ENCODE assay signal across 12 mouse cellular contexts in genomic region chr10:24591741-24592140, GRCm38 (mm10). TPM values are rescaled to one million over a fixed set of nuclear protein-coding genes. Genes with fewer than 3 reads are reported as not detected.
DNase-seq lines count a peak whose midpoint lies in the region; ATAC-seq and TF ChIP-seq lines count a peak whose summit lies in the region.
"Had no signal": no experiment of that assay in that cellular context is flagged by ENCODE, and none has a peak within 500 bp of the region (broad histone marks: within the 10 kb centered on the region; RNA-seq: fewer than 3 reads in every experiment).

No protein-coding gene starts in this region.

- no peak overlapping the region for H3K9ac ChIP-seq in heart, embryonic 13.5 days
- H3K9ac ChIP-seq in stomach, embryonic 15.5 days: no peak overlapping the region
- H3K9ac ChIP-seq in stomach, postnatal 0 days (ENCODE audit: low read length): no peak overlapping the region
- H3K9ac ChIP-seq: embryonic facial prominence, embryonic 12.5 days; hindbrain, embryonic 12.5 days had no signal

- peak overlapping the region; percentile 45 for H3K27ac ChIP-seq in heart, embryonic 13.5 days (replicated peaks)
- peak overlapping the region; percentile 13; the same call in 1 of the 2 replicates for H3K27ac ChIP-seq in stomach, embryonic 15.5 days
- H3K27ac ChIP-seq in stomach, postnatal 0 days (replicated peaks): no peak overlapping the region
- H3K27ac ChIP-seq: embryonic facial prominence, embryonic 12.5 days; hindbrain, embryonic 12.5 days had no signal

- no peak for TF ChIP-seq EP300 in stomach, postnatal 0 days (optimal IDR thresholded peaks at IDR 0.05)

- H3K4me3 ChIP-seq in heart, embryonic 13.5 days: no peak overlapping the region
- no peak overlapping the region for H3K4me3 ChIP-seq in stomach, embryonic 15.5 days (replicated peaks)
- no peak overlapping the region for H3K4me3 ChIP-seq in stomach, postnatal 0 days (ENCODE audit: low read depth, low read length)
- H3K4me3 ChIP-seq: embryonic facial prominence, embryonic 12.5 days; hindbrain, embryonic 12.5 days had no signal

- H3K4me2 ChIP-seq in heart, embryonic 13.5 days: no peak overlapping the region
- H3K4me2 ChIP-seq in stomach, embryonic 15.5 days: no peak overlapping the region
- no peak overlapping the region for H3K4me2 ChIP-seq in stomach, postnatal 0 days (replicated peaks; ENCODE audit: low read depth)
- H3K4me2 ChIP-seq: embryonic facial prominence, embryonic 12.5 days; hindbrain, embryonic 12.5 days had no signal

- DNase-seq in heart, postnatal 4 days: no peak
- DNase-seq in stomach, postnatal 0 days (ENCODE audit: low spot score): no peak
- no peak for DNase-seq in frontal cortex, postnatal 25 days (ENCODE audit: low spot score in 2 of 2)
- DNase-seq in gastrocnemius, postnatal 10 days: no peak

- no peaks in the 10 kb centered on the region for H3K27me3 ChIP-seq in heart, embryonic 13.5 days (replicated peaks)
- H3K27me3 ChIP-seq in stomach, embryonic 15.5 days (replicated peaks): no peaks in the 10 kb centered on the region
- no peaks in the 10 kb centered on the region for H3K27me3 ChIP-seq in stomach, postnatal 0 days (ENCODE audit: control insufficient read depth, insufficient read depth, low read length)
- H3K27me3 ChIP-seq: embryonic facial prominence, embryonic 12.5 days had no signal

- peaks cover 52% of the 10 kb centered on the region for H3K4me1 ChIP-seq in heart, embryonic 13.5 days
- H3K4me1 ChIP-seq in stomach, embryonic 15.5 days: peaks cover 10% of the 10 kb centered on the region; the same call in 1 of the 2 replicates
- H3K4me1 ChIP-seq in stomach, postnatal 0 days (replicated peaks; ENCODE audit: control insufficient read depth, insufficient read depth): no peaks in the 10 kb centered on the region; the same call in 1 of the 2 replicates

- 0 out of 2 replicates have a peak, but pooled peaks cover under 1% of the 10 kb centered on the region for H3K36me3 ChIP-seq in heart, embryonic 13.5 days
- no peaks in the 10 kb centered on the region for H3K36me3 ChIP-seq in stomach, embryonic 15.5 days
- H3K36me3 ChIP-seq in stomach, postnatal 0 days (ENCODE audit: control insufficient read depth, insufficient read depth, low read length): no peaks in the 10 kb centered on the region
- H3K36me3 ChIP-seq: embryonic facial prominence, embryonic 12.5 days; G1E; hindbrain, embryonic 12.5 days had no signal

- no peak for TF ChIP-seq CTCF in stomach, postnatal 0 days (IDR thresholded peaks at IDR 0.05; ENCODE audit: low read depth)

- 72% methylated on average over 5 of the region's 5 CpGs for WGBS in heart, embryonic 13.5 days
- WGBS in stomach, embryonic 15.5 days: 70% methylated on average over 5 of the region's 5 CpGs
- WGBS in stomach, postnatal 0 days: 59% methylated on average over 5 of the region's 5 CpGs

- no peak for ATAC-seq in heart, embryonic 13.5 days (ENCODE audit: extremely low read depth, insufficient number of reproducible peaks, low FRiP score, low TSS enrichment)
- no peak for ATAC-seq in stomach, embryonic 15.5 days (ENCODE audit: insufficient read depth, low FRiP score, low read depth)
- no peak for ATAC-seq in stomach, postnatal 0 days (ENCODE audit: low FRiP score, low TSS enrichment)
- peak; percentile 64 for ATAC-seq in common myeloid progenitor, adult 5-6 weeks (replicated peaks; ENCODE audit: low read depth, poor library complexity, severe bottlenecking)
- ATAC-seq in megakaryocyte progenitor cell, adult 5-6 weeks (replicated peaks; ENCODE audit: poor library complexity): peak; percentile 63

- H3K9me3 ChIP-seq in heart, embryonic 13.5 days: no peaks in the 10 kb centered on the region
- no peaks in the 10 kb centered on the region for H3K9me3 ChIP-seq in stomach, embryonic 15.5 days
- no peaks in the 10 kb centered on the region for H3K9me3 ChIP-seq in stomach, postnatal 0 days (ENCODE audit: control insufficient read depth, low read length)
- H3K9me3 ChIP-seq: embryonic facial prominence, embryonic 12.5 days; G1E; hindbrain, embryonic 12.5 days had no signal

RNA-seq across cellular contexts. Expression of gene Ccn2, which starts 3.5 kb away (rescaled TPM):
- polyA plus RNA-seq in heart, embryonic 13.5 days (2015; fragmentation: Nextera tagmentation; extraction: Ambion mirVana): 35.6 and 36.8 TPM in 2 replicates
- 100 to 1,000 TPM; 160 to 233 TPM for total RNA-seq in heart, postnatal 4 days (2021)
- 11.4 and 15.6 TPM in 2 replicates for polyA plus RNA-seq in stomach, embryonic 15.5 days (2015; fragmentation: Nextera tagmentation; extraction: Ambion mirVana)
- 19.6 and 19.7 TPM in 2 replicates for polyA plus RNA-seq in stomach, postnatal 0 days (2015; fragmentation: Nextera tagmentation; extraction: Ambion mirVana)
- not detected in 2 replicates for total RNA-seq in common myeloid progenitor, adult 5-6 weeks (2017)
- not detected in 2 replicates for total RNA-seq in megakaryocyte progenitor cell, adult 5-6 weeks (2015)
- total RNA-seq in megakaryocyte progenitor cell, adult 5-6 weeks (2017): not detected in 2 replicates
- 10 to 100 TPM; 34.5 to 64.3 TPM for total RNA-seq in gastrocnemius, postnatal 10 days (2021)
- total RNA-seq: megakaryocyte-erythroid progenitor cell, adult 5-6 weeks had no signal
- polyA plus RNA-seq: G1E had no signal

Comparison
In these comparisons a context has a peak if more than half of its experiments do, and no peak if none do; other contexts are left out.
1. ATAC-seq: peak in common myeloid progenitor, adult 5-6 weeks (single experiment) and megakaryocyte progenitor cell, adult 5-6 weeks (single experiment); none in heart, embryonic 13.5 days (single experiment), stomach, embryonic 15.5 days (single experiment) and stomach, postnatal 0 days (single experiment).
2. RNA of gene Ccn2, which starts 3.5 kb away (total RNA-seq): 160 to 233 TPM in heart, postnatal 4 days and 34.5 to 64.3 TPM in gastrocnemius, postnatal 10 days; not detected in common myeloid progenitor, adult 5-6 weeks and not detected in megakaryocyte progenitor cell, adult 5-6 weeks; every median in the first group is over 10 times any median in the second.